Mouse (Mus musculus) liver (tissue): ENCODE results near the gene Syngr1.

Experiments used
- DNase-seq: peaks from one replicate; pipeline ENCODE4 v3.0.0-alpha.2; 2020; ENCODE audit warnings: mixed read lengths

The Syngr1 gene

GRCm38 (mm10) chr15:80149517-80149916 lies 58.4 kb downstream of the Syngr1 start:
- no peak for DNase-seq

GRCm38 (mm10) chr15:80152663-80153062 lies 61.5 kb downstream of the Syngr1 start:
- DNase-seq, result no peak

- no peak for DNase-seq
Observed at GRCm38 (mm10) chr15:80153757-80154156, 62.6 kb downstream of the Syngr1 start.

- no peak for DNase-seq
Observed at GRCm38 (mm10) chr15:80155707-80156106, 64.6 kb downstream of the Syngr1 start.

- no peak for DNase-seq
Observed at GRCm38 (mm10) chr15:80157197-80157943, 66.2 kb downstream of the Syngr1 start.

GRCm38 (mm10) chr15:80158001-80158706 lies 67.0 kb downstream of the Syngr1 start:
- DNase-seq, result no peak

GRCm38 (mm10) chr15:80158707-80159090 lies 67.6 kb downstream of the Syngr1 start:
- DNase-seq, result no peak

- DNase-seq, result peak; percentile 61
Observed at GRCm38 (mm10) chr15:80159286-80159901, 68.3 kb downstream of the Syngr1 start.

GRCm38 (mm10) chr15:80160223-80160622 lies 69.1 kb downstream of the Syngr1 start:
- DNase-seq, result no peak

- no peak for DNase-seq
Observed at GRCm38 (mm10) chr15:80160726-80161125, 69.6 kb downstream of the Syngr1 start.

GRCm38 (mm10) chr15:80161199-80161598 lies 70.1 kb downstream of the Syngr1 start:
- no peak for DNase-seq

- DNase-seq, result no peak
Observed at GRCm38 (mm10) chr15:80162401-80162964, 71.3 kb downstream of the Syngr1 start.

GRCm38 (mm10) chr15:80163274-80163673 lies 72.1 kb downstream of the Syngr1 start:
- DNase-seq, result no peak

GRCm38 (mm10) chr15:80163716-80164115 lies 72.6 kb downstream of the Syngr1 start:
- no peak for DNase-seq

- DNase-seq, result no peak
Observed at GRCm38 (mm10) chr15:80165396-80165795, 74.3 kb downstream of the Syngr1 start.
